Mouse (Mus musculus) retina, postnatal 1 day (tissue): ENCODE measurements at regions not wholly inside any gene's neighbourhood (a gene's known extent, or its start where the extent isn't known, plus 50 kb on each side); places are given as distances from the start of the nearest gene placed in this dataset.

Source experiments
- DNase-seq: peaks from one replicate; pipeline ENCODE4 v3.0.0-alpha.2; 2012

DNA sequence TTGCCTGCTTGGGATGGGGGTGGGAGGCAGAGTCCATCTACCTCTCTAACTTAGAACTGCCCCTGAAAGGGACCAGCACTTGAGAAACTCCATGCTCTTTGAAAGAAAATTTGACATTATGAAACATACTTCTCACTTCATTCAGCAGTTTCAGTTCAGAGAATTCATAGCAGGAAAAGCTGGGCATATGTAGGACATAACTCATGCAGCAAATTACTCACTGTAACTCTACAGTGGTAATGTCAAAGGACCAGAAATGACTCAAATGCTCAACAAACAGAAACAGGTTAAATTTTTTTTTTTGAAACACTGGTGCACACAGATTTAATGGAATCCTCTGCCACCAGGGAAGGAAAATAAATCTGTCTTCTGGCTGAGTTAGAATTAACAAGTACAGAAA is 56.5 kb upstream of the Arnt2 start:
- DNase-seq: no peak

- DNase-seq: peak; percentile 32
Observed at GRCm38 (mm10) chr7:84465587-84466202, 55.7 kb upstream of the Arnt2 start.
